Mouse (Mus musculus) layer of hippocampus, postnatal 14 days (tissue): ENCODE data around the gene Crat. TPM values are rescaled to one million over a fixed set of nuclear protein-coding genes. Genes with fewer than 3 reads are reported as not detected.
A peak's percentile ranks its signal among the peaks of the same experiment; 100 is the strongest.

ENCODE experiments used
- DNase-seq, 2 experiments: peaks; one replicate each; pipeline ENCODE4 v3.0.0; 2021 to 2022; ENCODE audit warnings: low spot score in 2 of 2, mixed read lengths in 1 of 2
- total RNA-seq, 2 experiments: library from RNA; stranded (reverse); gene quantifications; 2 replicates each; pipeline ENCODE4 v1.2.3; 2021

Gene Crat
- total RNA-seq, 2 experiments from 2014 or later: 41.0 to 41.1 TPM

- no peak for DNase-seq
Measured at GRCm38 (mm10) chr2:30408452-30409100, 7.0 kb downstream of the Crat start.

- DNase-seq: no peak
Measured at GRCm38 (mm10) chr2:30407778-30408177, 7.8 kb downstream of the Crat start.

GRCm38 (mm10) chr2:30407221-30407620, 8.4 kb downstream of the Crat start:
- DNase-seq: no peak

- DNase-seq: no peak
Measured at GRCm38 (mm10) chr2:30403870-30404269, 11.7 kb downstream of the Crat start.

- DNase-seq: no peak
Measured at GRCm38 (mm10) chr2:30402843-30403242, 12.8 kb downstream of the Crat start.

GRCm38 (mm10) chr2:30402351-30402826, 13.2 kb downstream of the Crat start:
- DNase-seq: peak in 1 of 2 experiments; percentile 35

DNA sequence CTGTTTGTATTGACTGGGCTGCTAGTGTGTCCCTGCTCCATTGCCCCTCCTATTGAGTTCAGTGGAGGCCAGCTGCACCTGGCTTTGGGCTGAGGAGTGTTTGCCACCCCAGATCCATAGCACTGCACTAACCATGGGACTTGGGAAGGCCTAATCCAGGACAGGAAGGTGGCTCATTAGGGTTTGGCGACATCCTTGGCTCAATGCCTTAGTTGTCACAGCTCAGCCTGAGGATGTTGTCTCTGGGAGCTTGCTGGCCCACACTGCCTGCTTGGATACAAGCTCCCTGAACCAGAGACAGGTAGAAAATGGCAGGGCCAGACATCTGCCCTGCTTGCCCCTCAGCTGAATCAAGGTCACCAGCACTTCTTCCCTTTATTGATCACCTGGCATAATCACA, 14.0 kb downstream of the Crat start:
- DNase-seq: no peak

GRCm38 (mm10) chr2:30399191-30400171, 16.1 kb downstream of the Crat start:
- peak; percentile 59 to 72 for DNase-seq

GRCm38 (mm10) chr2:30397986-30398512, 17.6 kb downstream of the Crat start:
- DNase-seq: no peak

- DNase-seq: no peak
Measured at GRCm38 (mm10) chr2:30396246-30396645, 19.4 kb downstream of the Crat start.

GRCm38 (mm10) chr2:30395757-30396156, 19.9 kb downstream of the Crat start:
- DNase-seq: no peak

GRCm38 (mm10) chr2:30393370-30393656, 22.3 kb downstream of the Crat start:
- DNase-seq: no peak

GRCm38 (mm10) chr2:30392577-30393369, 22.8 kb downstream of the Crat start:
- DNase-seq: peak; percentile 71 to 89

GRCm38 (mm10) chr2:30392114-30392576, 23.5 kb downstream of the Crat start, which contains the start of gene Dolpp1:
Gene Dolpp1 (plus strand): TSS chr2:30392254.
- peak; percentile 98 to 99 for DNase-seq

- no peak for DNase-seq
Measured at GRCm38 (mm10) chr2:30389000-30389399, 26.6 kb downstream of the Crat start.

DNA sequence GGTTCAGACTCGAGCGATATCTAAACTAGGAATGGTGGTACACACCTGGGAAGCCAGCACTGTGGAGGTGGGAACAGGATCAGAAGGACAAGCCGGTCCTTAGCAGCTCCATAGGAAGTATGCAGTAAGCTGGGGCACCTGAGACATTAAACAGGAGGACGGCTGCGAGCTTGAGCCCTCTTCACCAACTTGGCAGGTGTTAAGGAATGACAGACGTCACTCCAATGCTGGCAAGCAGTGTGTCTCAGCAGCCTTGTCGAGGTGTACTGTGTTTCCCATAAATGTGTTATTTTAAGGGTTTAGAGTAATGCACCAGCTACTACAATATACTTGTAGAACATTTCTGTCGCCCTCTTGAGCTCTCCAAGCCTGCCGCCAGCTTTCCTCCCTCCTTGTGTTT, 28.7 kb downstream of the Crat start:
- no peak for DNase-seq

- DNase-seq: no peak
Measured at GRCm38 (mm10) chr2:30385591-30385990, 30.0 kb downstream of the Crat start.

DNA sequence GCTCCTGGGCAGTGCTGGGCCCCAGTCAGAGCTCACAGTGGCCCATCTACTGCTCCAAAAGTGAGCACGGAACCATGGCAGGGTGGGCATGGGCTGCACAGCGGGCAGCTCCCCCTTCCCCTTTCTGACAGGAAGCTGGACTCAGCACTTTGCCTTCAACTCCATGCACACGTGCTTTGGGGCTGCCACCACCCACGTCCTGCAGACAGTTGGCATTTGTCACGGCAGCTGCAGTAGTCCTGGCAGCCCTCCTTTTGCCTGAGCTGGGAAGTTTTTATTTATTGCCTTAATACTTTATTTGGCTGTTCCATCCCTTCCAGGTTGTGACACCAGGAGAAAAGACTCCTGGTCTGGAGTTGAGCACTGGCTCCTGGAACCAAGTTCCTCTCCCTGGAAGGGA, 30.8 kb downstream of the Crat start:
- no peak for DNase-seq

DNA sequence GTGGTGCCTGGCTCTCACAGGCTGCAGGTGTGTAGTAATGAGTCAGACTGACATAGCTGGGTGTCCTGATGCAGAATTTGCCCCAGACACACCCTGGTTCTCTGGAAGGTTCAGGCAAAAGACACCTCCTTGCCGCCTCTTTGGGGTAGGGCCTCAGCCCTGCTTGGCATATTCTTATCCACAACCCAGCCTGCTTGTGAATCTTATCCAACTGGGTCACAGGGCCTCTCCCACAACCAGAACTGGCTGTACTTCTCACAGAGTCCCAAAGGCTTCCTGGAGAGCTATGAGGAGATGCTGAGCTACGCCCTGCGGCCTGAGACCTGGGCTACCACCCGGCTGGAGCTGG, 34.3 kb downstream of the Crat start:
- DNase-seq: no peak

DNA sequence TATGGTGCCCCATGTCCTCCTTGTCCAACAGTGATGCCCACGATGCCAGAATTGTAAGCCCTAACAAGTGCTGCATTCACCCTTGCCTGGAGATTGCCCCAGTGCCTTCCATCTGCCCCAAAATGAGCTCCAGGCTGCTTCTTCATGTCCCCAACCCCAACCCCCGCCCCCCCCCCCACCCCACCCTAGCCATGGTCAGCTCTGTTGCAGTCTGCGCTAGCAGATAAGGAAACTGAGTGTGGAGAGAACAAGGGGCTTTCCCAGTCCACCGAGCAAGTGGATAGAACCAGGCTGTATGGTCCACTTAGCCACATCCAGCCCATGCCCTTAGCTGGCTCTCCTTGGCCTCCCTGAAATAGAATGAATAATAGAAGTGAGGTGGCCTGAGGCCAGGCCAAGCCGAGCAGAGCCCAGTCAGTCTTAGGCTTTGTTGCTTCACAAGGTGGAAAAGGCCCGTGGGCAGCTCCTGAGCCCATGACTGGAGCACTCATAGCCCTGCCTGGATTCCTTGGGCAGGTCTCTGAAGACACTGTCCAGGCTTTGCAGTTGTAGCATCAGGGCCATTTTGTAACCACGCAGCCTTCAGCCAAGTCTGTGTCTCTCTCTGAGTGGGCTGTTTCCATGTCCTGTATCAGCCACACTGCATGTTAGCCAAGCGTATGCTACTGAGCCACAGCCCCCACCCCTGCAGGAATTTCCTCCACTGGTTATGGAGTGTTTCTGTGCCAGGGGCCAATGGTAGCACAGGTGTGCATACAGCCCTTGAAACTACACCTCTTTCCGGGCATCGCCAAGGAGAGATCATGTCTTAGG, 34.8 kb downstream of the Crat start:
- no peak for DNase-seq
